Mouse (Mus musculus) retina, postnatal 7 days (tissue): Measurements from ENCODE around the gene Zfp772.
A peak's percentile ranks its signal among the peaks of the same experiment; 100 is the strongest.
"Not testable (repeated sequence)": the region's sequence is repeated elsewhere in the genome, so short reads cannot be mapped to it uniquely, and the experiment has no call there.

ENCODE experiments used
- DNase-seq: peaks from one replicate; pipeline ENCODE4 v3.0.0-alpha.2; 2012; ENCODE audit warnings: low read depth, low spot score

Gene Zfp772

GRCm38 (mm10) chr7:7209313-7210151, at the start of gene Zfp772:
Gene Zfp772, minus strand, starts transcription at chr7:7209998.
- peak; percentile 11 for DNase-seq

- not testable (repeated sequence) for DNase-seq
Measured at GRCm38 (mm10) chr7:7247228-7247627, 37.4 kb upstream of the Zfp772 start, which contains the start of gene Vmn2r29. Gene Vmn2r29, minus strand, starts transcription at chr7:7247328.

- peak; percentile 32 for DNase-seq
Measured at GRCm38 (mm10) chr7:7188191-7188942, 21.4 kb downstream of the Zfp772 start.

GRCm38 (mm10) chr7:7187417-7188190, 22.2 kb downstream of the Zfp772 start:
- no peak for DNase-seq

GRCm38 (mm10) chr7:7185897-7186296, 23.9 kb downstream of the Zfp772 start:
- DNase-seq = no peak

GRCm38 (mm10) chr7:7171227-7172147, 38.3 kb downstream of the Zfp772 start, which contains the start of gene Zfp418:
Gene Zfp418, plus strand, starts transcription at chr7:7171330.
- DNase-seq = peak; percentile 25
